Mouse (Mus musculus) urinary bladder, postnatal 14 days (tissue): ENCODE data around the gene Mthfd1l.
"Not testable (repeated sequence)": the region's sequence is repeated elsewhere in the genome, so short reads cannot be mapped to it uniquely, and the experiment has no call there.

Experiments
- DNase-seq: peaks from one replicate; pipeline ENCODE4 v3.0.0; 2021; ENCODE audit warnings: low spot score

Mthfd1l gene

GRCm38 (mm10) chr10:4155521-4155920 is 182.6 kb downstream of the Mthfd1l start:
- peak; percentile 4 for DNase-seq

GRCm38 (mm10) chr10:4158533-4158932 is 185.6 kb downstream of the Mthfd1l start:
- peak; percentile 10 for DNase-seq

GRCm38 (mm10) chr10:4159541-4160090 is 186.7 kb downstream of the Mthfd1l start:
- DNase-seq, result no peak

- DNase-seq, result no peak
These were observed 187.4 kb downstream of the Mthfd1l start for GRCm38 (mm10) chr10:4160242-4160785.

GRCm38 (mm10) chr10:4162049-4162448 is 189.1 kb downstream of the Mthfd1l start:
- DNase-seq, result no peak

GRCm38 (mm10) chr10:4162976-4163375 is 190.1 kb downstream of the Mthfd1l start:
- no peak for DNase-seq

GRCm38 (mm10) chr10:4164681-4165080 is 191.8 kb downstream of the Mthfd1l start:
- DNase-seq, result no peak

GRCm38 (mm10) chr10:4168222-4168798 is 195.4 kb downstream of the Mthfd1l start:
- DNase-seq, result no peak

GRCm38 (mm10) chr10:4174229-4174628 is 201.3 kb downstream of the Mthfd1l start:
- DNase-seq, result no peak

- DNase-seq, result no peak
These were observed 201.8 kb downstream of the Mthfd1l start for GRCm38 (mm10) chr10:4174717-4175116.

- DNase-seq, result no peak
These were observed 204.4 kb downstream of the Mthfd1l start for GRCm38 (mm10) chr10:4177285-4177684.

GRCm38 (mm10) chr10:4179049-4179790 is 206.3 kb downstream of the Mthfd1l start:
- peak; percentile 43 for DNase-seq

- no peak for DNase-seq
These were observed 209.0 kb downstream of the Mthfd1l start for GRCm38 (mm10) chr10:4181953-4182352.

- DNase-seq, result no peak
These were observed 209.5 kb downstream of the Mthfd1l start for GRCm38 (mm10) chr10:4182406-4182805.

- DNase-seq, result peak; percentile 77
These were observed 215.9 kb downstream of the Mthfd1l start for GRCm38 (mm10) chr10:4188614-4189402.

- no peak for DNase-seq
These were observed 216.5 kb downstream of the Mthfd1l start for GRCm38 (mm10) chr10:4189422-4189821.

GRCm38 (mm10) chr10:4198978-4199377 is 226.1 kb downstream of the Mthfd1l start:
- DNase-seq, result no peak

GRCm38 (mm10) chr10:4199926-4200325 is 227.0 kb downstream of the Mthfd1l start:
- DNase-seq, result no peak

GRCm38 (mm10) chr10:4200546-4201104 is 227.7 kb downstream of the Mthfd1l start:
- DNase-seq, result no peak

GRCm38 (mm10) chr10:4201141-4201540 is 228.2 kb downstream of the Mthfd1l start:
- DNase-seq, result no peak

GRCm38 (mm10) chr10:4203651-4204050 is 230.7 kb downstream of the Mthfd1l start:
- DNase-seq, result not testable (repeated sequence)

GRCm38 (mm10) chr10:4209040-4209439 is 236.1 kb downstream of the Mthfd1l start:
- no peak for DNase-seq
